Mouse (Mus musculus) embryo, embryonic 9.5 days (tissue): ENCODE data around the gene Olfr406.

Experiments
- DNase-seq: peaks from one replicate; pipeline ENCODE4 v3.0.0-alpha.2; 2017; ENCODE audit errors: extremely low spot score

Gene Olfr406

DNA sequence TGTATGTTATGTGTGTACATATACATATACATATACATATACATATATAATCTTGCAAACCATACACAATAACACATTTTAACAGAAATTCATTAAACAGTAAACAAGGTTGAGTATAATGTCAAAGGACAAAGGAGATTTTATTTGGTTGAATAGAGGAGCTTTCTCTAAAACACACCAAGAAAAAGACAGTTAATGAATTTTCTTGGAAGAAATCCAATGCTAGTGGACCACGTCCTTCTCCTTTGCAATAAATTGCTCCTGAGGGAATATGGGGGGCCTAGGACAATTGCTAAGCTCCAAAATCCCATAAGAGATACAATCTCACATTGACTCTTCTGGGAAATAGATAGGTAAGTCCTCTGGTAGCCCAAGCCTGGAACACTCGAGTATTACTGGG, at the start of gene Olfr406:
TSS of gene Olfr406 (plus strand) at position 301 of the 400 bp plus-strand sequence.
- no peak for DNase-seq

DNA sequence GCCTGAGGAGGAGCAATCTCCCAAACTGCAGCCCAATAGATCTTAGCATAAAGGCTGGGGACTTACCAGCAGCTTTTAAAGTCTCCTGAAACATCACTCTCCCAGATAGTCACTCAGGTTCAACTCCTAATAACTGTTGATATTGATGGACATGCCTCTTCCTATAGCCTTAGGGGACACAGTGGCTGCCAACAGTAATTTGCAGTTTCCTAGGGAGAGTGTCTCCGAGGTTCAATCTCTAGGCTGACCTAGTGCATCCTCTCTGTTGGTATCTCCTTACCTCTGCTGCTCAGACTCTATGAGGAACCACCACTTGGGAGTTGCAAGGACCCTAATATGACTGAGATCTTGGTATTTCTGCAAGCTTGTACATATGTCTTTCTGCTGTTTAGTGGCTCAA, 48.3 kb upstream of the Olfr406 start, which contains the start of gene Olfr43:
TSS of gene Olfr43 (minus strand) at position 101 of the 400 bp plus-strand sequence.
- DNase-seq = no peak

DNA sequence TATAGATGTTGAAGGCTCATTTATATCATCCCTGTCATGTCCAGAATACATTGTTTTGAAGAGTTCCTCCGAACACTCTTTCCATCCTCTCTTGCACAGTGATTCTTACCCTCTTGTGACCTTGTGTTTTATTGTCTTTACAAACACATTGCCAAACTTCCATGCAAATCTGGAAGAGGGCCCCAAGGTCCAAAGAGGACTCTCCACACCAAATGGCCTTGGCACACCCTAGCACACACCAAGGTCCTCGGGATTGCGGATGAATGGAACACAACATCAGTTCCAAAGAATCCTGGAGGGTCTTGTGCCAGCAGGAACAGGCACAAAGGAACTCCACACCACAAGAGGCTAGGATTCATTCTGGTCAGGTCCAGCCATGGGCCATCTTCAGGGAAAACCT, 18.4 kb upstream of the Olfr406 start:
- no peak for DNase-seq

DNA sequence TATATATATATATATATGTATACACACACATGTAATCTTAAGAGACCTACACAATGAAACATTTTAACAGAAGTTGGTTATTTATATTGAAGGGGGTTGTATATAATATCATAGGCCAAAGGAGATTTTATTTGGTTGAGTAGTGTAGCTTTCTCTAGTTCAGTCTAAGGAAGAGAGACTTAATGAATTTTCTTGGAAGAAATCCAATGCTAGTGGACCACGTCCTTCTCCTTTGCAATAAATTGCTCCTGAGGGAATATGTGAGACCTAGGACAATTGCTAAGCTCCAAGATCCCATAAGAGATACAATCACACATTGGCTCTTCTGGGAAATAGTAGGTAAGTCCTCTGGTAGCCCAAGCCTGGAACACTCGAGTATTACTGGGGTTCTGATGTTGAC, 23.8 kb downstream of the Olfr406 start, which contains the start of gene Olfr59:
TSS of gene Olfr59 (plus strand) at position 301 of the 400 bp plus-strand sequence.
- DNase-seq = no peak

DNA sequence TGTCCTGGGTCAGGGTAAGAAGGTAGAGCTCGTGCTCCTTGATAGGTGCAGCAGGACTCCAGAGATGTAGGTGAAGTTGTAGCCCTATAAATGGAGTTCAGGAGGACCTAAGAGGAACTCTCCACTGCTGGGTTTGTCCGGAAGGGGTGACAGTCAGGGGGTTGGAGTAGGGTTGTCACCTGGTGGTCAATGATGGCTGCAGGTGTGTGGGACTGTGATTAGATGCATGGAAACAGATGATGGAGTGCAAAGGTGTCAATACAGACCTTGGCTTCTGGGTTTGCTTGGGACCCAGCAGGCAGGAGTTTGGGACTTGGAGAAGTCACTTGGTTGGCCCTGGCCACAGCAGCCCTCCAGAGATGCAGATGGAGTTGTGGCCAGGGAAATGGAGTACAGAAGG, 27.6 kb downstream of the Olfr406 start:
- DNase-seq = no peak
